Mouse (Mus musculus) forebrain, embryonic 16.5 days (tissue): Measurements from ENCODE around the gene Tnfrsf1b. TPM values are rescaled to one million over a fixed set of nuclear protein-coding genes. Genes with fewer than 3 reads are reported as not detected.

ENCODE experiments used
- ATAC-seq: fragments of 200-750 bp; cut with Nextera tagmentation; 2 replicates; pipeline ENCODE4 v1.8.0; 2017; ENCODE audit warnings: mild to moderate bottlenecking, moderate library complexity
- H3K27ac ChIP-seq: fragments of 300-500 bp; sonication (generic); 2 replicates; pipeline ENCODE4 v1.5.1; 2014; ENCODE audit warnings: low read length, control low read depth
- H3K27me3 ChIP-seq: fragments of 300-500 bp; sonication (generic); replicated peaks from 2 replicates; pipeline ENCODE4 v1.6.1; 2014; ENCODE audit warnings: low read length; ENCODE audit not compliant: control insufficient read depth, insufficient read depth
- H3K36me3 ChIP-seq: fragments of 300-500 bp; sonication (generic); 2 replicates; pipeline ENCODE4 v1.6.1; 2014; ENCODE audit not compliant: control insufficient read depth, insufficient read depth
- H3K4me1 ChIP-seq: fragments of 300-500 bp; sonication (generic); replicated peaks from 2 replicates; pipeline ENCODE4 v1.6.1; 2014; ENCODE audit warnings: low read length; ENCODE audit not compliant: control insufficient read depth, insufficient read depth
- H3K4me2 ChIP-seq: fragments of 300-500 bp; sonication (generic); 2 replicates; pipeline ENCODE4 v1.6.1; 2014; ENCODE audit warnings: mild to moderate bottlenecking, low read length, control low read depth
- H3K4me3 ChIP-seq: fragments of 300-500 bp; sonication (generic); replicated peaks from 2 replicates; pipeline ENCODE4 v1.5.1; 2014; ENCODE audit warnings: mild to moderate bottlenecking, low read length, control low read depth
- H3K9ac ChIP-seq: fragments of 300-500 bp; sonication (generic); replicated peaks from 2 replicates; pipeline ENCODE4 v1.6.1; 2014; ENCODE audit warnings: low read depth, low read length, control low read depth
- H3K9me3 ChIP-seq: fragments of 300-500 bp; sonication (generic); 2 replicates; pipeline ENCODE4 v1.6.1; 2016; ENCODE audit warnings: low read length; ENCODE audit not compliant: control insufficient read depth
- WGBS: fragments of 180-500 bp; shearing (Covaris S2); extraction: QIAGEN DNeasy Blood & Tissue Kit; methylation state at CpG from one replicate; pipeline ENCODE4 v1.1.7; 2014; 5-methylcytosine and 5-hydroxymethylcytosine counted together
- polyA plus RNA-seq: library from polyadenylated mRNA; unstranded; fragments of >200 nt; fragmentation: Nextera tagmentation; extraction: Ambion mirVana; gene quantifications from 2 replicates; pipeline ENCODE4 v1.2.1, GENCODE M21; 2015

Gene Tnfrsf1b
- polyA plus RNA-seq, 1 experiment from 2014 or later = 2.4 TPM

- H3K36me3 ChIP-seq = no peaks in the 10 kb centered on the region
- no peak overlapping the region for H3K4me2 ChIP-seq
- H3K9ac ChIP-seq = no peak overlapping the region
- WGBS = 39% methylated on average over 2 of the region's 2 CpGs
- no peak overlapping the region for H3K27ac ChIP-seq
- no peaks in the 10 kb centered on the region for H3K4me1 ChIP-seq
- no peak for ATAC-seq
- H3K4me3 ChIP-seq = no peak overlapping the region
- no peaks in the 10 kb centered on the region for H3K9me3 ChIP-seq
- H3K27me3 ChIP-seq = no peaks in the 10 kb centered on the region
These were observed 18.1 kb upstream of the Tnfrsf1b start for GRCm38 (mm10) chr4:145264761-145265160.

DNA sequence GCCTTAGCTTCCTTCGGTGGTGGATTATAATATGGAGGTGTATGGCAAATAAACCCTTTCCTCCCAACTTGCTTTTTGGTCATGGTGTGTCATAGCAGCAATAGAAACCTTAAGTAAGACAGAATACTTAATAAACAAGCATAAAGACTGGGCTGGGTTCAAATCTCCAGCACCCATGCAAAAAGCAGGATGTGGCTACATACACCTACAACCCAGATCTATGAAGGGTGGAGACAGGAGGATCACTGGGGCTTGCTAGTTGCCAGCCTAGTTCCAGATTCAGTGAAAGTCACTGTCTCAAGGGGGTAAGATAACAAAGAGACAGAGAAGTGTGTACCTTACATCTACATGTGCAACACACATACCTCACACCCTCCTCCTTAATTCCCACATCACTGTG is 16.9 kb upstream of the Tnfrsf1b start:
- no peak for ATAC-seq
- no peaks in the 10 kb centered on the region for H3K36me3 ChIP-seq

DNA sequence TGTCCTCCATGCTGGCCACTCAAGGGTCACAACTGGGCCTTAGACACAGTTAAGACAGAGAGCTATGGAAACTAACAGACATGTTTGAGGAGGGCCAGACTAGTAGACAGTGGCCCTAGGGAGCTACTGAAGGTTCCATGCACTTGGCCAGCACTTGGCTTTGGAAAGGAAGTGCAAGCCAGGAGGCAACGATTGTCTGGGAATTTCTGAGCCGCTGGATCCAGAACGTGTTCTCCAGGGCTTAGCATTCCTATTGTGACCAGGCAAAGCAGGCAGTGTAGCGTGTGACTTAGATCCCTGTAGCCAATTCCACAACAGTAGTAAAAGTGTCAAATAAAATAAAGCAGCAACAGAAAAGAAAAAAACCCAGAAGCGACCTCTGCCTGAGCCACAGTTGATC is 14.1 kb upstream of the Tnfrsf1b start:
- Histone ChIP-seq H3K9me3 (no peaks in the 10 kb centered on the region), H3K4me2 (no peak overlapping the region), H3K9ac (no peak overlapping the region), H3K27me3 (no peaks in the 10 kb centered on the region), H3K27ac (no peak overlapping the region), H3K36me3 (no peaks in the 10 kb centered on the region), H3K4me3 (no peak overlapping the region), H3K4me1 (no peaks in the 10 kb centered on the region)
- 86% methylated on average over 5 of the region's 5 CpGs for WGBS
- no peak for ATAC-seq

More for the DNA sequence above, 16.9 kb upstream of the Tnfrsf1b start:
- Histone ChIP-seq H3K4me3 (no peak overlapping the region), H3K27ac (no peak overlapping the region), H3K27me3 (no peaks in the 10 kb centered on the region), H3K9me3 (no peaks in the 10 kb centered on the region), H3K4me2 (no peak overlapping the region), H3K4me1 (no peaks in the 10 kb centered on the region), H3K9ac (no peak overlapping the region)
- 100% methylated on average over 1 of the region's 1 CpGs for WGBS

- no peaks in the 10 kb centered on the region for H3K36me3 ChIP-seq
- no peak overlapping the region for H3K4me3 ChIP-seq
- no peak overlapping the region for H3K4me2 ChIP-seq
- 65% methylated on average over 5 of the region's 5 CpGs for WGBS
- no peaks in the 10 kb centered on the region for H3K4me1 ChIP-seq
- H3K9ac ChIP-seq = no peak overlapping the region
- H3K27ac ChIP-seq = no peak overlapping the region
- ATAC-seq = no peak
- no peaks in the 10 kb centered on the region for H3K9me3 ChIP-seq
- H3K27me3 ChIP-seq = no peaks in the 10 kb centered on the region
These were observed 11.2 kb upstream of the Tnfrsf1b start for GRCm38 (mm10) chr4:145257751-145258434.

- H3K36me3 ChIP-seq = no peaks in the 10 kb centered on the region
- 93% methylated on average over 5 of the region's 5 CpGs for WGBS
- no peak overlapping the region for H3K4me3 ChIP-seq
- H3K9ac ChIP-seq = no peak overlapping the region
- H3K9me3 ChIP-seq = no peaks in the 10 kb centered on the region
- H3K4me1 ChIP-seq = no peaks in the 10 kb centered on the region
- H3K27ac ChIP-seq = no peak overlapping the region
- no peaks in the 10 kb centered on the region for H3K27me3 ChIP-seq
- H3K4me2 ChIP-seq = no peak overlapping the region
- no peak for ATAC-seq
These were observed 9.5 kb upstream of the Tnfrsf1b start for GRCm38 (mm10) chr4:145256144-145256543.

- H3K4me2 ChIP-seq = no peak overlapping the region
- H3K9me3 ChIP-seq = no peaks in the 10 kb centered on the region
- H3K4me1 ChIP-seq = no peaks in the 10 kb centered on the region
- no peak overlapping the region for H3K4me3 ChIP-seq
- H3K27ac ChIP-seq = no peak overlapping the region
- H3K9ac ChIP-seq = no peak overlapping the region
- WGBS = 55% methylated on average over 13 of the region's 13 CpGs
- H3K27me3 ChIP-seq = no peaks in the 10 kb centered on the region
- no peak for ATAC-seq
- H3K36me3 ChIP-seq = no peaks in the 10 kb centered on the region
These were observed 7.7 kb upstream of the Tnfrsf1b start for GRCm38 (mm10) chr4:145254418-145254817.

DNA sequence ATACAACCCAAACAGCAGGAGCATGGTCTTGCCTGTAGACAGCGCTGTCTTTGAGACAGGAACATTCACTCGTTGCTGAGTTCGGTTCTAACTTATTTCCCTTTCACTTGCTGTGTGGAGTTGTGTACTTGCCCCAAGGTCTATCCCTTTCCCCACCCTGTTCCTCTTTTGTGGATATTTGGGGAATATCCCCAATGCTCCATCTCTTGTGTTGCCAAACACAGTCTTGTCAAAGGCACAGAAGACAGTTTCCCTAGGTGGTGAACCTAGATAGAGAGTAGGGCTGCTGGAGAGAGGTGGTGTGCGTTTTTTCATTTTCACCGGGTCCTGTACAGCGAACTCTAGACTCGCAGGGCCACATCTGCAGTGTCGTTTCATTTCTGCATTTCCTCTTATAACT is 5.9 kb upstream of the Tnfrsf1b start:
- Histone ChIP-seq H3K4me2 (no peak overlapping the region), H3K9me3 (no peaks in the 10 kb centered on the region), H3K27me3 (no peaks in the 10 kb centered on the region; the same call in 1 of the 2 replicates), H3K9ac (no peak overlapping the region), H3K4me1 (no peaks in the 10 kb centered on the region), H3K27ac (no peak overlapping the region), H3K4me3 (no peak overlapping the region), H3K36me3 (no peaks in the 10 kb centered on the region)
- WGBS = 87% methylated on average over 8 of the region's 8 CpGs
- ATAC-seq = no peak

- WGBS = 89% methylated on average over 4 of the region's 4 CpGs
These were observed 4.9 kb upstream of the Tnfrsf1b start for GRCm38 (mm10) chr4:145251546-145251945.

DNA sequence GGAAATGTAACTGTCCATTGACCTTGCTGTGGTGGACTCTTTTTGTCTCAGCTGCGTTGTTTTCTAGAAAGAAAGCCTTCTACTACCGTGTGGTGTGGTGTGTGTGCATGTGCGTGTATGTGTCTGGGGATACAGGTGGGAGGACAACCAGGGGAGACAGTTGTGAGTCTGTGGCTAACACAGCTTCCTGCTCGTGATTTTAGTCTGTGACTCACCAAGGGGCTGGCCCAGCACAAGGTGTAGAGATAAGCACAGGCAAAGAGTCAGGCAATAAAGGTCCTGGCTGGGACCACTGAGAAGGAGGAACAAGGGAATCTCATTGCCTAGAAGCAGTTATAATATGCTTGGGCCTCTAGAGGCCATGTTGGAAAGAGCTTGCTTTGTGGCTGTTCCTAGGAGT is 3.3 kb upstream of the Tnfrsf1b start:
- Histone ChIP-seq H3K4me3 (no peak overlapping the region), H3K4me2 (no peak overlapping the region), H3K27me3 (peaks cover 12% of the 10 kb centered on the region; the same call in 1 of the 2 replicates), H3K4me1 (peaks cover 5% of the 10 kb centered on the region; the same call in 1 of the 2 replicates), H3K27ac (no peak overlapping the region), H3K36me3 (no peaks in the 10 kb centered on the region), H3K9ac (no peak overlapping the region), H3K9me3 (no peaks in the 10 kb centered on the region)
- WGBS = 77% methylated on average over 4 of the region's 4 CpGs
- no peak for ATAC-seq

More at GRCm38 (mm10) chr4:145251546-145251945, 4.9 kb upstream of the Tnfrsf1b start:
- no peak overlapping the region for H3K4me2 ChIP-seq
- no peak overlapping the region for H3K4me3 ChIP-seq
- H3K9me3 ChIP-seq = no peaks in the 10 kb centered on the region
- H3K9ac ChIP-seq = no peak overlapping the region
- peaks cover 4% of the 10 kb centered on the region; the same call in 1 of the 2 replicates for H3K27me3 ChIP-seq
- H3K36me3 ChIP-seq = no peaks in the 10 kb centered on the region
- H3K27ac ChIP-seq = no peak overlapping the region
- peaks cover under 1% of the 10 kb centered on the region; the same call in 1 of the 2 replicates for H3K4me1 ChIP-seq
- no peak for ATAC-seq
